Mouse (Mus musculus): Measurements from ENCODE around the gene Tlx1. TPM values are rescaled to one million over a fixed set of nuclear protein-coding genes. Genes with fewer than 3 reads are reported as not detected.

Tlx1 gene
- polyA plus RNA-seq, 1 experiment from 2014 or later: not detected

- 7% methylated on average over 35 of the region's 36 CpGs for WGBS (ENCODE audit: insufficient replicate concordance)
- no peak for DNase-seq
- TF ChIP-seq EP300 (IDR thresholded peaks at IDR 0.05; ENCODE audit: low read depth) (no peak), CTCF (IDR thresholded peaks at IDR 0.05; ENCODE audit: low read depth) (no peak)
- no peak overlapping the region for H3K4me2 ChIP-seq (ENCODE audit: low read depth, low read length)
- no peak for ATAC-seq
- H3K9me3 ChIP-seq (ENCODE audit: low read length): no peaks in the 10 kb centered on the region
- H3K4me3 ChIP-seq (ENCODE audit: low read depth, low read length): no peak overlapping the region
- no peak overlapping the region for H3K9ac ChIP-seq (replicated peaks)
- H3K4me1 ChIP-seq (ENCODE audit: insufficient read depth): no peaks in the 10 kb centered on the region
- H3K36me3 ChIP-seq (replicated peaks; ENCODE audit: insufficient read depth, low read length): no peaks in the 10 kb centered on the region
- no peak overlapping the region for H3K27ac ChIP-seq (ENCODE audit: low read depth)
- peaks cover 94% of the 10 kb centered on the region for H3K27me3 ChIP-seq (ENCODE audit: insufficient read depth, low read length)
Observed at GRCm38 (mm10) chr19:45151361-45152182, 1.1 kb downstream of the Tlx1 start.

GRCm38 (mm10) chr19:45152183-45152650, 1.7 kb downstream of the Tlx1 start:
- no peak for ATAC-seq
- Histone ChIP-seq H3K9ac (replicated peaks) (no peak overlapping the region), H3K4me2 (ENCODE audit: low read depth, low read length) (no peak overlapping the region), H3K9me3 (ENCODE audit: low read length) (no peaks in the 10 kb centered on the region), H3K27me3 (ENCODE audit: insufficient read depth, low read length) (peaks cover 94% of the 10 kb centered on the region), H3K27ac (ENCODE audit: low read depth) (no peak overlapping the region), H3K4me1 (ENCODE audit: insufficient read depth) (no peaks in the 10 kb centered on the region), H3K4me3 (ENCODE audit: low read depth, low read length) (no peak overlapping the region), H3K36me3 (replicated peaks; ENCODE audit: insufficient read depth, low read length) (no peaks in the 10 kb centered on the region)
- no peak for DNase-seq
- TF ChIP-seq CTCF (IDR thresholded peaks at IDR 0.05; ENCODE audit: low read depth): no peak
- no peak for TF ChIP-seq EP300 (IDR thresholded peaks at IDR 0.05; ENCODE audit: low read depth)
- WGBS (ENCODE audit: insufficient replicate concordance): 9% methylated on average over 8 of the region's 8 CpGs

- Histone ChIP-seq H3K36me3 (replicated peaks; ENCODE audit: insufficient read depth, low read length) (no peaks in the 10 kb centered on the region), H3K4me1 (ENCODE audit: insufficient read depth) (no peaks in the 10 kb centered on the region), H3K4me3 (ENCODE audit: low read depth, low read length) (no peak overlapping the region), H3K9ac (replicated peaks) (no peak overlapping the region), H3K27me3 (ENCODE audit: insufficient read depth, low read length) (peaks cover 94% of the 10 kb centered on the region), H3K9me3 (ENCODE audit: low read length) (no peaks in the 10 kb centered on the region), H3K4me2 (ENCODE audit: low read depth, low read length) (no peak overlapping the region), H3K27ac (ENCODE audit: low read depth) (no peak overlapping the region)
- TF ChIP-seq CTCF (IDR thresholded peaks at IDR 0.05; ENCODE audit: low read depth) (no peak), EP300 (IDR thresholded peaks at IDR 0.05; ENCODE audit: low read depth) (no peak)
- DNase-seq: no peak
- 3% methylated on average over 44 of the region's 44 CpGs for WGBS (ENCODE audit: insufficient replicate concordance)
- ATAC-seq: no peak
Observed at GRCm38 (mm10) chr19:45153311-45154058, 3.0 kb downstream of the Tlx1 start.

- DNase-seq (no peak), ATAC-seq (no peak)
- peaks cover 97% of the 10 kb centered on the region for H3K27me3 ChIP-seq (ENCODE audit: insufficient read depth, low read length)
- 1% methylated on average over 21 of the region's 24 CpGs for WGBS (ENCODE audit: insufficient replicate concordance)
- H3K36me3 ChIP-seq (replicated peaks; ENCODE audit: insufficient read depth, low read length): no peaks in the 10 kb centered on the region
- H3K9ac ChIP-seq (replicated peaks): no peak overlapping the region
- no peak for TF ChIP-seq CTCF (IDR thresholded peaks at IDR 0.05; ENCODE audit: low read depth)
- no peaks in the 10 kb centered on the region for H3K4me1 ChIP-seq (ENCODE audit: insufficient read depth)
- no peak overlapping the region for H3K27ac ChIP-seq (ENCODE audit: low read depth)
- H3K9me3 ChIP-seq (ENCODE audit: low read length): no peaks in the 10 kb centered on the region
- H3K4me2 ChIP-seq (ENCODE audit: low read depth, low read length): no peak overlapping the region
- no peak overlapping the region for H3K4me3 ChIP-seq (ENCODE audit: low read depth, low read length)
Observed at GRCm38 (mm10) chr19:45154059-45154386, 3.5 kb downstream of the Tlx1 start.

GRCm38 (mm10) chr19:45154521-45154920, 4.0 kb downstream of the Tlx1 start:
- no peak for TF ChIP-seq CTCF (IDR thresholded peaks at IDR 0.05; ENCODE audit: low read depth)
- no peak for TF ChIP-seq EP300 (IDR thresholded peaks at IDR 0.05; ENCODE audit: low read depth)
- Histone ChIP-seq H3K27me3 (ENCODE audit: insufficient read depth, low read length) (peaks cover 100% of the 10 kb centered on the region), H3K27ac (ENCODE audit: low read depth) (no peak overlapping the region), H3K4me1 (ENCODE audit: insufficient read depth) (no peaks in the 10 kb centered on the region), H3K36me3 (replicated peaks; ENCODE audit: insufficient read depth, low read length) (no peaks in the 10 kb centered on the region), H3K9ac (replicated peaks) (no peak overlapping the region), H3K9me3 (ENCODE audit: low read length) (no peaks in the 10 kb centered on the region), H3K4me2 (ENCODE audit: low read depth, low read length) (no peak overlapping the region), H3K4me3 (ENCODE audit: low read depth, low read length) (no peak overlapping the region)
- WGBS (ENCODE audit: insufficient replicate concordance): 4% methylated on average over 18 of the region's 18 CpGs
- DNase-seq (peak; percentile 11), ATAC-seq (no peak)

GRCm38 (mm10) chr19:45155141-45155790, 4.8 kb downstream of the Tlx1 start:
- no peak overlapping the region for H3K4me2 ChIP-seq (ENCODE audit: low read depth, low read length)
- TF ChIP-seq CTCF (IDR thresholded peaks at IDR 0.05; ENCODE audit: low read depth) (no peak), EP300 (IDR thresholded peaks at IDR 0.05; ENCODE audit: low read depth) (no peak)
- ATAC-seq (no peak), DNase-seq (peak; percentile 11)
- 3% methylated on average over 15 of the region's 15 CpGs for WGBS (ENCODE audit: insufficient replicate concordance)
- no peak overlapping the region for H3K27ac ChIP-seq (ENCODE audit: low read depth)
- no peak overlapping the region for H3K4me3 ChIP-seq (ENCODE audit: low read depth, low read length)
- no peaks in the 10 kb centered on the region for H3K4me1 ChIP-seq (ENCODE audit: insufficient read depth)
- no peaks in the 10 kb centered on the region for H3K9me3 ChIP-seq (ENCODE audit: low read length)
- peaks cover 100% of the 10 kb centered on the region for H3K27me3 ChIP-seq (ENCODE audit: insufficient read depth, low read length)
- no peak overlapping the region for H3K9ac ChIP-seq (replicated peaks)
- no peaks in the 10 kb centered on the region for H3K36me3 ChIP-seq (replicated peaks; ENCODE audit: insufficient read depth, low read length)
